Mouse (Mus musculus) CH12.LX (cell line): ENCODE results near the gene Usp11.

ENCODE experiments used
- CTCF ChIP-seq, 2 experiments: IDR thresholded peaks in 1 of 2; conservative IDR thresholded peaks in 1 of 2; 2 replicates each; pipeline ENCODE4 v1.5.1; 2011 to 2012; ENCODE audit warnings: low read depth in 2 of 2, low read length in 2 of 2, improper control_type of control experiment in 1 of 2, inconsistent platforms in 1 of 2, mild to moderate bottlenecking in 1 of 2, moderate library complexity in 1 of 2
- ETS1 ChIP-seq: conservative IDR thresholded peaks from 2 replicates; pipeline ENCODE4 v1.6.1; 2012; ENCODE audit warnings: low read depth, mild to moderate bottlenecking, inconsistent platforms, low read length, improper control_type of control experiment, moderate library complexity
- GABPA ChIP-seq: IDR thresholded peaks from 2 replicates; pipeline ENCODE4 v1.6.1; 2012; ENCODE audit warnings: low read depth, low read length, improper control_type of control experiment, inconsistent platforms; ENCODE audit not compliant: insufficient replicate concordance
- JUND ChIP-seq: conservative IDR thresholded peaks from 2 replicates; pipeline ENCODE4 v1.6.1; 2011; ENCODE audit warnings: low read depth, low read length, improper control_type of control experiment
- MAX ChIP-seq: IDR thresholded peaks from 2 replicates; pipeline ENCODE4 v1.6.1; 2011; ENCODE audit warnings: low read length, improper control_type of control experiment
- NELFE ChIP-seq: IDR thresholded peaks from 2 replicates; pipeline ENCODE4 v1.6.1; 2011; ENCODE audit warnings: low read depth, low read length, improper control_type of control experiment
- NRF1 ChIP-seq: IDR thresholded peaks from 2 replicates; pipeline ENCODE4 v1.6.1; 2014; ENCODE audit warnings: low read depth, mild to moderate bottlenecking, inconsistent platforms, low read length, improper control_type of control experiment, moderate library complexity
- POLR2A ChIP-seq: IDR thresholded peaks from 2 replicates; pipeline ENCODE4 v1.6.1; 2011; ENCODE audit warnings: low read depth, mild to moderate bottlenecking, improper control_type of control experiment, low read length
- TBP ChIP-seq: conservative IDR thresholded peaks from 2 replicates; pipeline ENCODE4 v1.6.1; 2011; ENCODE audit warnings: low read depth, low read length, improper control_type of control experiment
- UBTF ChIP-seq: IDR thresholded peaks from 2 replicates; pipeline ENCODE4 v1.6.1; 2012; ENCODE audit warnings: low read depth, mild to moderate bottlenecking, inconsistent platforms, low read length, improper control_type of control experiment, moderate library complexity
- ZC3H11A ChIP-seq: IDR thresholded peaks from 2 replicates; pipeline ENCODE4 v1.6.1; 2012; ENCODE audit warnings: low read depth, mild to moderate bottlenecking, inconsistent platforms, low read length, improper control_type of control experiment
- ZNF384 ChIP-seq: IDR thresholded peaks from 2 replicates; pipeline ENCODE4 v1.6.1; 2012; ENCODE audit warnings: low read depth, low read length, improper control_type of control experiment, inconsistent platforms

DNA sequence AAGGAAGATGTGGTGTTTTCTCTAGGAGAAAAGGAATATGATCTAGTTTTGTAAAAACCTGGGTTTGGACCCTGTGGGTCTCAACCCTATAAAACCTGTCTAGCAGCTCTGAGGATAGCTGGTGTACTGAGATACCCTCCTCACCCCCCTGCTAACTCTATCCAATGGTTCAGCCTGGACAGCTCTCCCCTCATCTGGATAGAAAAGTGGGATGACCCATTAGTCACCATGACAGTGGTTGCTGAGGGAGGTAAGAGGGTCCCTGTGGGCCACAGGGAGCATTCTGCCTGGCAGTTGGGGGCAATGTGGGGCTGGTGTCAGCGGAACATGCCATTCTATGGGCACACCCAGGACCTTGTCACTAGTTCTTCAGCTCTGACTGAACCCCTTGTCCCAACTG, 11.1 kb upstream of the Usp11 start:
- TF ChIP-seq CTCF (conservative IDR thresholded peaks at IDR 0.05 in 1 of 2, IDR thresholded peaks at IDR 0.05 in 1 of 2; ENCODE audit: low read depth in 2 of 2, low read length in 2 of 2) (no peak), TBP (no peak), NRF1 (no peak), NELFE (no peak), GABPA (no peak), POLR2A (no peak), JUND (no peak), MAX (no peak), ZNF384 (no peak), ETS1 (no peak), UBTF (no peak), ZC3H11A (no peak)
